Mouse (Mus musculus): ENCODE data around the gene Hes5.

DNA sequence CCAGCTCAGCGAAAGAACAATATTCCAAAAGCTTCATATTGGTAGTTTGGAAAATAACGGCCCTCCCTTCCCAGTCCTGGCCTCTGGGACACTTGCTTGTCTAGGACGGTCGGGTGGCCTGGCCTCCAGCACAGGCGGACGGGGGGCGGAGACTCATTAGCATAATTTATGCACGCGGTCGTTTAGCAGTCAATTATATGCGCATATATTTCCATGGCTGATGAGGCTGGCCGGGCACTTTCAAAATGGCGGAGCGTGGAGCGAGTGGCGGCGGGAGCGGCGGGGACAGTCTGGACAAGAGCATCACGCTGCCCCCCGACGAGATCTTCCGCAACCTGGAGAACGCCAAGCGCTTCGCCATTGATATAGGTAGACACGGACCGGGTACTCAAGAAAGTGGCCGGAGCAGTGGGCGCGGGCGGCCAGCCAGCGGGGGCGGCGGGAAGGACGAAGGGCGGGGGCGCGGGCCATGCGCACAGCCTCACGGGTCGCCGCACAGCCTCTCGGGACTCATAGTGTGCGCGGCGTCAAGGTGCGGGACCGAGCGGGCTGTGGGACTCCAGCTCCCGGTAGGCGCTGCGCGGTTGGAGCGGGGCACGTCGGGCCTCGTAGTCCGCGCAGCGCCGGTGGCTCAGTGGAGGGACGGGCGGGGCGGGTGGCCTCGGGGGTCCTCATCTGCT is 3.3 kb downstream of the Hes5 start, which contains the start of gene Pank4:
- TF ChIP-seq EP300 (IDR thresholded peaks at IDR 0.05; ENCODE audit: low read depth in 1 of 2, low read length in 2 of 2) (no peak), KAT2A (conservative IDR thresholded peaks at IDR 0.05; ENCODE audit: low read depth, low read length) (no peak; the same call in 1 of the 2 replicates), CTCF (IDR thresholded peaks at IDR 0.05 in 2 of 3, conservative IDR thresholded peaks at IDR 0.05 in 1 of 3; ENCODE audit: control insufficient read depth in 1 of 3, insufficient read depth in 1 of 3, low read depth in 2 of 3, low read length in 3 of 3, poor library complexity in 1 of 3, severe bottlenecking in 1 of 3) (no peak)

Data from MEL (cell line).